In genomic region chr14:100446130-100446529, GRCm38 (mm10) we compare ENCODE assay signal across 31 mouse cellular contexts.
"Had no signal": no experiment of that assay in that cellular context is flagged by ENCODE, and none has a peak within 500 bp of the region (broad histone marks: within the 10 kb centered on the region; RNA-seq: fewer than 3 reads in every experiment).

No protein-coding gene starts in this region.

- H3K9me3 ChIP-seq: limb, embryonic 10.5 days; limb, embryonic 12.5 days; limb, embryonic 13.5 days; limb, embryonic 15.5 days; liver, embryonic 12.5 days; liver, embryonic 13.5 days; liver, embryonic 15.5 days; lung, embryonic 15.5 days; midbrain, embryonic 10.5 days; midbrain, embryonic 12.5 days; midbrain, embryonic 13.5 days; midbrain, embryonic 15.5 days; neural tube, embryonic 12.5 days had no signal

- DNase-seq: left cerebral cortex, postnatal 4 days; liver; liver, embryonic 13.5 days; liver, postnatal 0 days; lung, adult 18-20 months; lung, adult 2 months; lung, embryonic 14.5 days; lung, postnatal 10 days; lung, postnatal 14 days; lung, postnatal 36 days; lung, postnatal 4 days; midbrain, embryonic 14.5 days had no signal

- H3K4me1 ChIP-seq: liver, embryonic 12.5 days; liver, embryonic 13.5 days; liver, embryonic 15.5 days; megakaryocyte, embryonic 14.5 days; midbrain, embryonic 10.5 days; midbrain, embryonic 12.5 days; midbrain, embryonic 13.5 days; midbrain, embryonic 15.5 days; neural tube, embryonic 12.5 days had no signal

- H3K4me2 ChIP-seq: limb, embryonic 12.5 days; limb, embryonic 13.5 days; limb, embryonic 15.5 days; liver, embryonic 11.5 days; liver, embryonic 12.5 days; liver, embryonic 13.5 days; liver, embryonic 15.5 days; lung, embryonic 14.5 days; lung, embryonic 15.5 days; midbrain, embryonic 12.5 days; midbrain, embryonic 13.5 days; midbrain, embryonic 15.5 days; neural tube, embryonic 12.5 days had no signal

- H3K9ac ChIP-seq: limb, embryonic 12.5 days; limb, embryonic 13.5 days; limb, embryonic 15.5 days; liver, embryonic 12.5 days; liver, embryonic 13.5 days; liver, embryonic 14.5 days; liver, embryonic 15.5 days; liver, postnatal 0 days; lung, embryonic 14.5 days; lung, embryonic 15.5 days; midbrain, embryonic 12.5 days; midbrain, embryonic 13.5 days; midbrain, embryonic 15.5 days; neural tube, embryonic 12.5 days had no signal

- H3K4me3 ChIP-seq: limb, embryonic 10.5 days; limb, embryonic 12.5 days; limb, embryonic 13.5 days; limb, embryonic 15.5 days; liver, embryonic 12.5 days; liver, embryonic 13.5 days; liver, embryonic 15.5 days; lung, embryonic 15.5 days; megakaryocyte, embryonic 14.5 days; midbrain, embryonic 10.5 days; midbrain, embryonic 12.5 days; midbrain, embryonic 13.5 days; midbrain, embryonic 15.5 days; myocyte; neural tube, embryonic 12.5 days had no signal

- H3K27me3 ChIP-seq: limb, embryonic 12.5 days; limb, embryonic 13.5 days; limb, embryonic 15.5 days; liver, embryonic 12.5 days; liver, embryonic 13.5 days; liver, embryonic 15.5 days; lung, embryonic 15.5 days; megakaryocyte, embryonic 14.5 days; midbrain, embryonic 12.5 days; midbrain, embryonic 13.5 days; midbrain, embryonic 15.5 days; neural tube, embryonic 12.5 days had no signal

- H3K36me3 ChIP-seq: limb, embryonic 10.5 days; limb, embryonic 12.5 days; limb, embryonic 13.5 days; limb, embryonic 15.5 days; liver, embryonic 12.5 days; liver, embryonic 13.5 days; liver, embryonic 15.5 days; lung, embryonic 15.5 days; midbrain, embryonic 10.5 days; midbrain, embryonic 12.5 days; midbrain, embryonic 13.5 days; midbrain, embryonic 15.5 days; neural tube, embryonic 12.5 days had no signal

- H3K27ac ChIP-seq: limb, embryonic 10.5 days; limb, embryonic 12.5 days; limb, embryonic 13.5 days; limb, embryonic 15.5 days; liver, embryonic 12.5 days; liver, embryonic 13.5 days; liver, embryonic 14.5 days; liver, embryonic 15.5 days; lung, embryonic 15.5 days; macrophage; midbrain, embryonic 10.5 days; midbrain, embryonic 12.5 days; midbrain, embryonic 13.5 days; midbrain, embryonic 15.5 days; neural tube, embryonic 12.5 days had no signal

- ATAC-seq: liver, embryonic 12.5 days; liver, postnatal 0 days; lung, postnatal 0 days; midbrain, embryonic 13.5 days; midbrain, embryonic 15.5 days; midbrain, embryonic 16.5 days had no signal
